Mouse (Mus musculus) left cerebral cortex, postnatal 36 days (tissue): ENCODE data around the gene Anxa3. TPM values are rescaled to one million over a fixed set of nuclear protein-coding genes. Genes with fewer than 3 reads are reported as not detected.
A peak's percentile ranks its signal among the peaks of the same experiment; 100 is the strongest.

Experiments used
- DNase-seq, 2 experiments: peaks; one replicate each; pipeline ENCODE4 v3.0.0; 2021 to 2022; ENCODE audit warnings: low spot score in 2 of 2, mixed read lengths in 1 of 2
- intact Hi-C: fragments of 180-260 bp; cut with DNase I; formaldehyde crosslinking; loops from one replicate; pipeline ENCODE4 v1.15.1; 2025
- total RNA-seq, 2 experiments: library from RNA; stranded (reverse); gene quantifications; 2 replicates each; pipeline ENCODE4 v1.2.3; 2021

Gene Anxa3
- 10 to 100 TPM; 11.1 to 16.7 TPM for total RNA-seq

DNA sequence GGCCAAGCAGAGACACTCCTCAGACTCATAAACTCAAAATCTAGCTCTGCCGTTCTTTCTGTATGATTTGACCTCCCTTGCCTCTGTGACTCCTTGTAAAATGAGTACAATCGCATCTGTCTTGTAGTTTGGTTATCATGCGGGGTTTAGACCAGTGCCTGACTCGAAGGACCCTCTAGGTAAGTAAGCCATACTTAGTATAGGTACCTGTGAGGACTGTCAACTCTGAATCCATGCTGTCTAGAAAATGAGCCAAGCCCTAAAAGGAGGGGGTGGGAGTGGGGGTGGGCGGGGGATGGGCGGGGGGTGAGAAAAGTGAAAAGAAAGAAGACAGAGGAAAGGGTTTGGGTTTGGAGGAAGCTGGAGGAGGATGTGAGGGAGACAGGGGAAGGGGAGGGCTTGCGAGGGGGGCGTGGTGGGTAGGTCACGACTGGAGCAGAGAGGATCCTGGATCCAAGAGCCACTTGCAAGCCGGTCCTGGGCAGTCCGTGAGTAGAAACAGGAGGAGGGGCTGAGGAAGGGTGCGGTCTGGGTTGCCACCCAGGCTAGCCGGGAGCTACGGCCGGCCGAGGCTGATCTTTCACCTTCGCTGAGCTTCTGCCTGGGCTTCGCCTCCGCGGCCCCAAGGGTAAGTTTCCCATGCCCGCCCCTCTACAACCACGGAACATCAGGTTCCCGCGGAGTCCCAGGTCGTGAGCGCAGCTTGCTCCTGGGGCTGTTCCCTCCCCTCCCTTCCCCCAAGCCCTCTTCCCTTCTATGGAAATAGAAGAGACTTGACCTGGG, at the start of gene Anxa3:
Gene Anxa3 (plus strand): TSS at position 404 of the 783 bp plus-strand sequence.
- intact Hi-C loops = no loop called here
- DNase-seq = no peak

DNA sequence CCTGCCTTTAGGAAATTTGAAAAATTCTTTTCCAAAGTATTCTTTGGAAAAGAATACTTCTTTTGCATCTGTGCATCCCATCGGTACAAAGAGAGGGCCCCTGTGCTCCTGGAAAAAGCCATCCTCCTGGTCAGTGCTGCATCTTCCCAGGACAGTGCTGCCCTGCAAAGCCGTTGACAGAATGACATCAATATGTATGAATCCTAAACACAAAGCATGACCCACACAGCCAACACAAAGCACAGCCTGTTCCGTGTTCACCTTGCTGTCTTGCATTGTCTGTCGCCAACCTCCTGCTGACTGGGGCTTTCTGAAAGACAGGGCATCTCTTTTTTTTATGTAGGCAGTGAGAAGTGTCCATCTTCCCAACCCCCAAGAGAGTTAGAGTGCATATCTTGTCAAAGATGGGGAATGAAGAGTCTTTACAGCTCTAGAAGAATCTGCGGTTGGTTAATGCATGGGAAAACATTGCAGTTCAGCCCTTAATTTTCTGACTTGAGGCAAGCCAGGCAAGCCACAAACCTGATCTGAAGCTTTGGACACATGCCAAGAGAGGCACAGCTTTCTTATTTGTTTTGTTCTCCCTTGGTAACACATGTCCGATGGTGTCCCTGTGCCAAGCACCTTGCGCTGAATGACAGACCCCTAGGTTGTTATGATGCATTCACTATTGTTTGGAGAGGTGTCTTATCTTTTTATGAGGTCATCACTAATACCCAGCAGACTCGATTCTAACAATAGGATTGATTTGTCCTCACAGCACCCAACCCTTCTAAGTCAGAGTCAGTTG, 45.7 kb upstream of the Anxa3 start:
- DNase-seq = no peak
- intact Hi-C loops = no loop called here

DNA sequence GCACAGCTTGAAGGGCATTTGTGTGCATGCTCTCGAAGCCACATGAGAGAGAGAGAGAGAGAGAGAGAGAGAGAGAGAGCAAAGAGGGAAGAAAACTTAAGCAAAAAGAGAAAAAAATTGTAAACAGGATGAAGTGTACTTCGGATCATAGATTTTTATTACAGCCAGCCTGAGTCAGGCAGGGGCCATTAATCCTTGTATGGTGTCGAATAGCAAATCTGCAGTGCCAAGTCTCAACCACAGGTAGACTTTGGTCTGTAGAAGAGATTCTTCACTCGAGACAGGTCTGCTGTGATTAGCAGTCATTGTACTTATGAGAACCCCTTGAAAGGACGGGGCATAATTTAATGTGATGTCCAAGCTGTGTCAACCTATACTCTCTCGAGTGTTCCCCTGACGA, 35.5 kb upstream of the Anxa3 start:
- no peak for DNase-seq
- intact Hi-C loops = no loop called here

DNA sequence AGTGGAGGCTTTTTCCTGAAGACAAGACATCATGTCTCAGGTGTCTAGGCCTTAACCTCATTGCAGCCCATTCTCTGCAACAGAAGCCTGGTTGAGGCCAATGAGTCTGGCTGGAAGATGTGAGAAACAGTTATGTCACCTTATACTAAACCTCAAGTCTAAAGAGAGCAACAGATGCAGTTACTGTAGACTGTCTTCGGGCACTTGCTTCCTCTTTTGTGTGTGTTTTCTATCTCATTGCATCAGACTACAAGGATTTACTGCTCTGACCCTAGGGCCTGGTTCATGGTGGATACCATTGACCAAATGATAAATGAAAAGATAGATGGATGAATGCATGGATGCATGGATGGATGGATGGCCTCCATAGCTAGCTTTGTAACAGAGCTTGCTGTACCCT, 31.1 kb upstream of the Anxa3 start:
- no peak for DNase-seq
- intact Hi-C loops = loop anchor here (10.0 kb wide), 1 partner anchor 427 kb away; no protein-coding TSS in a partner anchor

DNA sequence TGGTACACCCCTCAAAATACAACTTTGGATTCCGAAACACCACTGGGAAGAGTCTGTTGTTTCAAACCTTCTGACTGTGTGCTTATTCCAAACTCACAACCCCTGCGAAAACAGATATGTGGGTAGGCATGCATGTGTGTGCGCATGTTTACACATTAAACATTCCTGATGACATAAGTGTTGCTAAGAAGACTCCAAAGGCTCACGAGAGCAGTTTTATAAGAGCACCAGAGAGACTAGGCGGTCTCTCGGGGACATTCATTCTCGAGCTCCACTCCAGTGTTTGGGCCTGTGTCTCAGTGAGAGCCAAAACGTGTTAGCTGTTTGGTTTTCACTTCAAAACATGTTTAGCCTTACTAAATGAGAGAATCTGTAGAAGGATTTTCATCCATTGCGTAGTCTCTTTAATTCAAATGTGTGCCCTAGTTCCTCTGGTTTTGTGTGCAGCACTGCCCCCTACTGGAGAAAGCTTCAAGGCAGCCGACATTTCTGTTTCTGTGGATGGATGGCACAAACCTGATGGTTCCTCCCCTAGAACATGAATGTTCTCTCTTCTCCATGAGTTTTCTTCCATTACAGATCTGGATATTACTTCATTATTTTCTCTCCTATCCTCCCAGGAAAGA, 24.2 kb upstream of the Anxa3 start:
- DNase-seq = peak; percentile 59 to 70
- intact Hi-C loops = loop anchor here (2.0 to 10.0 kb wide), 2 partner anchors 434 to 502 kb away; no protein-coding TSS in a partner anchor

DNA sequence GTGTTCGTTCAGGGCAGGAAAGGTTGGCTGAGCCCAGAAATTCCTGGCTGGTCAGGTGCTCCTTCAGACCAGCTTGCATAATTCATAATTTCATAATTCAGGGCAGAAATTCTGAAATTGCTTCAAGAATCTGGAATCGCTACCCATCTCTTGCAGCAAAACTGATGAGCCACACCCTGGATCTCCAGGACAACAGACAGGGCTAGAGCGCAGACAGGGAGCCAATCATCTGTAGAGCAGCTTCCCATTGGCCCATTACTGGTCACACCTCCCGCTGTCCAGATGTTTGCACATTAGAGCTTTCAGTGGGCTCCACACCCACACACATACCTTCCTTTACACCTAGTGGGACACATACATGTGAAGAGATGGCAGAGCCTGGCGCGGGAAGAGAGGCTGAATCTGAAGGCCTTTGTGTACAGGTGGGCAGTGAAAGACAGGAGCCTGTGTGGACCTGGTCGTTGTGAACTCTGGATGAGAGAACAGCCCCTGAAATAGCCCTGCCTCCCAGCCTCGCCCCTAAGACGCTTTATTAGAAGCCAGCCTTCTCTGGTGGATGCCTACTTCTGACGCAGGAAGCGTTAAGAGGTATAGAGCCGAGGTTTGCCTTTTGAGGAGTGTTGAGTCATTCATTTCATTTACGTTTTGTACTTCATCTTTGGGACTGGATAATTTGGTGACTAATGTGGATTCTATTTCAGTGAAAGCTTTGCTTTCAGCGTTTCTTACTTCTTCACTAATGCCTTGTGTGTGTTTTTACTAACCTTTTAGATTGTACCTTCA, 9.4 kb upstream of the Anxa3 start:
- no peak for DNase-seq
- intact Hi-C loops = no loop called here

DNA sequence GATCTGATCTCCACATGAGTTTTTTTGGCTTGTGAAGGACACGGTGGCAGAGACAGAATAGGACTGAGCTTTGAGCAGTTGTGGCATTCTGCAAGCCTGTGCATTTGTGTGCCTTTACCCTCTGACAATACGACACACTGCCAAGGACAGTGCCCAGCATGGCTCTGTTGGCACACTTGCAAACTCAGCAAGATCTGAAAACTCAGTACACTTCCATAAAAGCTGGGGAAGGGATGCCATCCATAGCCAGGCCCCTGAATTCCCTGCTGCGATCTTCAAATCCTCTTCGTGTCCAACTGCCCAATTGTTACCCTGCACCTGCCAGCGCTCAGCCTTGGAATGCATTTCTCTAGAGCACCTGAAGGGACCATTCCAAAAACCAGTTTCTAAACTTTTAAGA, 8.0 kb upstream of the Anxa3 start:
- intact Hi-C loops = loop anchor here (5.0 kb wide), 1 partner anchor 52 kb away; no protein-coding TSS in a partner anchor
- no peak for DNase-seq

DNA sequence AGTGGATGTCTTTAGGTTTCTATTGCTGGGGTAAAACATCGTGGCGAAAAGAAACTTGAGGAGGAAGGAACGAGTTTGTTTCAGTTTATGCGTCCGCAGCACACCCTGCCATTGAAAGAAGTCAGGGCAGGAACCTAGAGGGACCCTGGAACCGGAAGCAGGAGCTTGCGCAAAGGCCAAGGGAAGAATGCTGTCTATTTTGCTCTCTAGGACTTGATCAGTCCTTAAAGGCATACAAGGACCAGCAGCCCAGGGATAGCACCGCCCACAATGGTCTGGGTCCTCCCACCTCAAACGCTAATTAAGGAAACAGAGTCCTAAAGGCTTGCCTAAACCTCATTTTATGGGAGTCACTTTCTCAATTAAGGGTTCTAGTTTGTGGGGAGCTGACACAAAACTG, 717 bp upstream of the Anxa3 start:
- intact Hi-C loops = no loop called here
- no peak for DNase-seq

DNA sequence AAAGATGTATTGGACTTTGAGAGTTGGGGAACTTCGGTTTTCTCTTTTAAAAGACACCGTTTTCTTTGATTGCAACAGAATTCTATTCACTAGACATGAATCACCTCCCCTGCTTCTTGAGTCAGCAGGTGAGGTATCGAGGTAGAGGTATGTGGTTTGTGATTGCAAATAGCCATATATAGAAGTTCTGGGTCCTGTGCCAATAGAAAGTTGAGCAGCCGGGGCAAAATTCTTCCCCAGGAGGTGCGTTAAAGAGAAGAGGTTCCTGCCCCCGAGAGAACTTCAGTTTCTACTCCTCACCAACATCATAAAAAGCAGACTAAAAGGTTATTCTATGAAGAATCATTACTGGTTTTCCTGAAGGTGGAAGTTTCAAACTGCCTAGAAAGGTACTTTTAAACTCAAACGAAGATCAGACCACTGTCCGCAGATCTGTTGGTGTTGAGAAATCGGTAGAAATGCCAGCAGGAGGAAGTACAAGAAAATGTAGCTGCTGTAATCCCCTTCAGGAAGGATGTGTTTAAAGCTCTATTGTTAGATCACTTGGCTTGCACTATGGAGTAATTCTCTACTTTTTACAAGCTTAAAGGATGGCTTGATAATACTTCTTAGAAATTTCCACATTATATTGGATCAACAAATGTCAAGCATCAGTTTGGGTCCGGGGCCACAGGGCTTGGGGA, 955 bp downstream of the Anxa3 start:
- intact Hi-C loops = no loop called here
- DNase-seq = no peak

DNA sequence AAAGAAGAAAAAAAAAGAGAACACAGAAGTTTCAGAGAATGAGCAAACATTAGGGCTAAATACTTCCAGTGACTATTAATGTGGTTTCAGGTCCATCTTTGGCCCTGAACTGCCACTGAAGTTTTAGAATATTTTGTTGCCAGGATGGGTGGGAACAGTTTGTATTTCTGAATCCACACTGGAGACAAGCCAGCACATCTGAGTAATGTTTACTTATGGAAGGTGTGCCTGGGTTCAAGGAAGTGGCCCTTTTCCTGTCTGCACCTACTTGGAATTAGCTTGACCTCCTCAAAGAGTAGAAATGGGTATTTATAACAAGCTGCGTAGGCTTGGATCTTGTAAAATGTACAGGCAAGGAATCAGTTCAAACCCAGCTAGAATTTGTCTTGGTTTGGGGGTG, 2.6 kb downstream of the Anxa3 start:
- no peak for DNase-seq
- intact Hi-C loops = no loop called here

DNA sequence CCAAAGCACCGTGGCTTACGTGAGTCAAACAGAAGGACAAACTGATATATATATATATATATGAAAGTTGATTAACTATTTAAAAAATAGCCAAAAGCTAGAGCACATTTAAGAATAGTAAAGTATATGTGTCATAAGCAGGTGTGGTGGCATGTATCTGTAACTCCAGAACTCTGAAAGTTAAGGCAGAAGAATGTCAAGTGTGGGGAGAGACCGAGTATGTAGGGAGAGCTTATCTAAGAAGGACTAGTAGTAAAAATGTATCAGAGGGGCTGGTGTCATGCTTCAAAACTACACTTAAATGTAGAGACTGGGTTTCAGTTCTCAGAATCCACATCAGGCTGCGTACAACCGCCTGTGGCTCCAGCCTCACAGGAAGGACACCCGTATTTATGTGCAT, 4.3 kb downstream of the Anxa3 start:
- DNase-seq = no peak
- intact Hi-C loops = no loop called here

DNA sequence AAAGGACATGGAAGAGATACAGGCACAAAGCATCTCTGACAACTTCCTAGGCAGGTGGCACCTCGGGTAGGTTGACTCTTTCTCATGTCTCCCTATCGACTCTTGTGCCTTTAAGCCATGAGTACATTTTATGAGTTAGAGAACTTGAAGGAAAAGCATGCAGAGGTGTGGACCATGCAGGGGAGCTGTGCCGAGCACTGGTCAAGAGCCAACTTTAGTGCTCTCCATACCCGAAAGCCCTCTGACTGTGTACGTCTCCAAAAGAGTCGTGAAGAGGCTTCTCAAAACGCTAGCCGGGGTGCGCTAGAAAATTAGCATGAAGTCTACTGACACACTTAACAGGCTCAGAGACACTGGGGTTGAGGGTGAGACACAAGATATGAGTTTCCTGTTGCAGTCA, 6.0 kb downstream of the Anxa3 start:
- DNase-seq = no peak
- intact Hi-C loops = no loop called here

DNA sequence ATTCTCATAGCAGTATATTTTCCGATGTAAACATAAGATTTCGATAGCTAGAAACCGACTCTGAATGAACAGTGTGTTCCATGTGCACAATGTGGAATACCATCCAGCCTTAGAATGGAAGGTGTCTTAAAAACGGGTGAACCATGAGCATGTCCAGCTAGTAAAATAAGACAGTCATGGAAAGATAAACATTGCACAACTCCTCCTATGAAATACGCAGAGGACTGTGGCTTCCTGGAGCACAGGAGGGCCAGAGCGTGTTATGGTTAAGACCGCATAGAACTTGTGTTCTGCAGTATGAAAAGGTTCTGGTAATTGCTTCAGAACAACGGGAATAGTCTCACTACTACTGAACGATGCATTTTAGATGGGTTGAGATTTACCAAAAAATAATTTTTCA, 6.8 kb downstream of the Anxa3 start:
- intact Hi-C loops = no loop called here
- DNase-seq = no peak

DNA sequence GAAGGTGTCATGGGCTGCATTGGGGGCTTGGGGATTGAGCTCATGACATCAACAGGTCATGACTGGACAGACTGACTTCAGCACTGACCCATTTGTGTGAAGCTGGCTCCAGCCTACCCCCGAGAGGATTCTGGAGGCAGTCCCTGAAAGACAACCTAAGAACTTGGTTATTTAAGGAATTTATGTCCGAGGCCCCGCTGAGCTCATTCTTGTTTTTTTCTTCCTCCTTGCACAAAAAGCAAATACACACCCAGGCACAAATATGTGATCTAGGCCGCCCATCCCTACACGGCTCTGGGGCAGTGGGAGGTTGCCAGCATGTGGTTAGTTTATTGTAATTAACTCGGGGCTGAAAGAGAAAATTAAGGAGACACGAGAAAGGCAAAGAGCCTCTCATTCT, 9.0 kb downstream of the Anxa3 start:
- intact Hi-C loops = no loop called here

DNA sequence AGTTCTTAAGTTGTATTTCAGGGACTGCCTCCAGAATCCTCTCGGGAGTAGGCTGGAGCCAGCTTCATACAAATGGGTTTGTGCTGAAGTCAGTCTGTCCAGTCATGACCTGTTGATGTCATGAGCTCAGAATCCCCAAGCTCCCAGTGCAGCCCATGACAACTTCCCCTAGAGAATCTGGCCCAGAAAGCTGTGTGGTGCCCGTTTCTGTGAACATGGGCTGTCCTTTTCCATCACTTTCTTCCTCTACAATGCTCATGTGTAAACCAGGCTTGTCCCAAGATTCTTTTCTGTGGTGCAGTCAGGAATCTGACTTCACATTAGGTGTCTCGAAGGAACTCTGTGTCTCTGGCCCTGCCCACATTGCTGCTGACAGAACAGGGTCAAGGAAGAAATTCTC, 10.0 kb downstream of the Anxa3 start:
- intact Hi-C loops = no loop called here
- no peak for DNase-seq

More for the DNA sequence above, 9.0 kb downstream of the Anxa3 start:
- no peak for DNase-seq

DNA sequence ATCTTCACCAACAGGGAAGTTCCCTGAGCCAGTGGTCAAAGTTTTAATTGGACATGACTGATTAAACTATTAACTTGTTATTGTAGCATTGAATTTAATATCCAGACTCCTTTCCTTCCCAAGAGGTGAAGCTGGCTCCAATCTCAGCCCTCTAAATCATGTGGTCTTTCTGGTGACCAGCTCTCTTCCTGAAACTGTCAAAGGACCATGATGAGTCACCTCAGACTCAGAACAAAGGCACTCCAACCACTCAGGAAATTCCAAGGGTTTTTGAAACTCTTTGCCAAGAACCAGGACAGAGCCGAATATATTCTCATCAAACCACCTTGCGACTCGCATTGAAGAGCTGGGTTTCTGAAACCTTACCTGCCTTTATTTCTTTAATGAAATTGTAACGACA, 11.2 kb downstream of the Anxa3 start:
- no peak for DNase-seq
- intact Hi-C loops = no loop called here

DNA sequence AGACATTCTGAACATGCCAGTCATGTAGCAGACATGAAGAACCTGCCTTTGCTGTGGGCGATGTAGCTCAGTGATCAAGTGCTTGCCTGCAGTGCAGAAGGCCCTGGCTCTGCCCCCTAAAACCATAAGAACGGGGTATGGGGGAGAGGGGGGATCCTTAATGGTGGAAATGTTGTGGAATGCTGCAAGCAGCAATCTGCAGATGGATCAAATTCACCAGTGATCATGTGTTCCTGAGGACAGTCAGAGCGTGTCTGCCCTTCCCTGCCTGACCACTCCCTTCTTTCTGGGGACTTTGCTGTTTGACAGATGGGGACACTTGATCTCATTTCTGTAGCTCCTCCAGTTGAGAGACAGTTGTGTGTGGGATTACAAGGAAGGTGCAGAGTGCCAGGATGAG, 11.7 kb downstream of the Anxa3 start:
- no peak for DNase-seq
- intact Hi-C loops = no loop called here

DNA sequence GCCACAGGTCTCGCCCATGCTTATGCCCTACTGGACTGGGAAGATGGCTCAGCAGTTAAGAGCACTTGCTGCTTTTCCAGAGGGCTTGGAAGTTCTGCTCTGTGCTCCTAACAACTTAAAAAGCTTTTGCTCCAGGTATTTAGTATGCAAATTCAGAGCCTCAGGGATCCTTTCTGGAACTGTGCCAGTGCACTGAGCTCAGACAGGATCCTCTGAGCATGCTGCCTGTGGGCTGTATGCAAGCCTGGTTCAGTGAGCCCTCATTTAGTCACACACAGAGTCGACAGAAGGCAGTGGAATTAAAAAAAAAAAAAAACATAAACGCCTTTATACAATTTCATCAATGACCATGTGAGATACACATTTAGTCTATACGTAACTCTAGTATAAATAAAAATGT, 17.5 kb downstream of the Anxa3 start:
- intact Hi-C loops = no loop called here
- DNase-seq = peak in 1 of 2 experiments; percentile 15

DNA sequence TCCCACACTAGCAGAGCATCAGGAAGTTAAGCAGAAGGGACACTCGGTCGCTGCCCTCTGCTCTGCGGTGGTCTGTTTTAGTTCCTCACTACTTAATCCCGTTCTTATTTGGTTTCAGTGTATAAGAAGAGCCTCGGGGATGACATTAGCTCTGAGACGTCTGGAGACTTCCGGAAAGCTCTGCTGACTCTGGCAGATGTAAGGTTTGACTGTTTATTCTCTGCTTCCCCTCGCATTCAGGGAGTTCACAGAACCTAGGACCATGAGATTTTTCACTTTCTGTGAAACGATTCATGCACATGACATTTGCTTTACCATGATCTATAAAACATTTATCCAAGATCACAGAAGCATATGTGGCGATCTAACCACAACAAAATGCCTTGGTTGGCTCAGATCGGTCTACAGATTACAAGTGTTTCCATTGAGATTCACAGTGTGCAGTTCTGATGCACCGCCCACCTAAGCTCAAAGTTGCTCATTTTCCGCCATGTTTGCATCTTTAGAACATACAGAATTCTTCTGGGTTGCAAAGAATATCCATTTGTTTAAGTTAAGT, 31.7 kb downstream of the Anxa3 start:
- intact Hi-C loops = no loop called here
- DNase-seq = no peak
